Mouse (Mus musculus) myocyte (in vitro differentiated cells): ENCODE data around the gene Birc2. TPM values are rescaled to one million over a fixed set of nuclear protein-coding genes. Genes with fewer than 3 reads are reported as not detected.
A peak's percentile ranks its signal among the peaks of the same experiment; 100 is the strongest.

Source experiments
- H3K27me3 ChIP-seq: one replicate; pipeline ENCODE4 v1.6.1; 2011; ENCODE audit not compliant: control insufficient read depth, insufficient read depth, insufficient read length
- H3K36me3 ChIP-seq: one replicate; pipeline ENCODE4 v1.6.1; 2011; ENCODE audit not compliant: control insufficient read depth, insufficient read depth
- H3K4me2 ChIP-seq: one replicate; pipeline ENCODE4 v1.6.1; 2011; ENCODE audit warnings: low read depth, control low read depth
- H3K4me3 ChIP-seq: one replicate; pipeline ENCODE4 v1.5.1; 2011; ENCODE audit warnings: mild to moderate bottlenecking, control low read depth, moderate library complexity
- H3K79me2 ChIP-seq: one replicate; pipeline ENCODE4 v1.6.1; 2011; ENCODE audit not compliant: control insufficient read depth, insufficient read depth
- H3ac ChIP-seq: one replicate; pipeline ENCODE4 v1.6.1; 2011; ENCODE audit not compliant: control insufficient read depth, insufficient read length
- CEBPB ChIP-seq: IDR thresholded peaks from 2 replicates; pipeline ENCODE4 v1.6.1; 2011; ENCODE audit warnings: mild to moderate bottlenecking, moderate library complexity; ENCODE audit not compliant: poor library complexity, insufficient read depth, severe bottlenecking
- E2F4 ChIP-seq: IDR thresholded peaks from one replicate; pipeline ENCODE4 v1.6.1; 2011; ENCODE audit warnings: mild to moderate bottlenecking, control low read depth, moderate library complexity; ENCODE audit not compliant: insufficient read depth
- MAX ChIP-seq: IDR thresholded peaks from one replicate; pipeline ENCODE4 v1.6.1; 2011; ENCODE audit warnings: low read depth, mild to moderate bottlenecking, control low read depth
- MYOD1 ChIP-seq, 3 experiments: IDR thresholded peaks; one replicate each; pipeline ENCODE4 v1.6.1; 2011; ENCODE audit warnings: control low read depth in 2 of 3, low read depth in 2 of 3, mild to moderate bottlenecking in 2 of 3, moderate library complexity in 1 of 3; ENCODE audit not compliant: insufficient read length in 2 of 3, control insufficient read depth in 1 of 3
- MYOG ChIP-seq, 3 experiments: IDR thresholded peaks; one replicate each; pipeline ENCODE4 v1.6.1; 2011; ENCODE audit warnings: control low read depth in 2 of 3, low read depth in 2 of 3, mild to moderate bottlenecking in 2 of 3; ENCODE audit not compliant: insufficient read length in 2 of 3, control insufficient read depth in 1 of 3, insufficient read depth in 1 of 3
- POLR2A ChIP-seq: IDR thresholded peaks from one replicate; pipeline ENCODE4 v1.6.1; 2011; ENCODE audit warnings: low read depth, mild to moderate bottlenecking, control low read depth, moderate library complexity; ENCODE audit not compliant: insufficient read length
- POLR2AphosphoS2 ChIP-seq: IDR thresholded peaks from one replicate; pipeline ENCODE4 v1.6.1; 2011; ENCODE audit warnings: low read depth, control low read depth; ENCODE audit not compliant: insufficient read length
- REST ChIP-seq: IDR thresholded peaks from one replicate; pipeline ENCODE4 v1.6.1; 2011; ENCODE audit warnings: mild to moderate bottlenecking, control low read depth, moderate library complexity; ENCODE audit not compliant: insufficient read depth, insufficient read length
- SRF ChIP-seq: IDR thresholded peaks from one replicate; pipeline ENCODE4 v1.6.1; 2011; ENCODE audit warnings: low read depth; ENCODE audit not compliant: control insufficient read depth, insufficient read length
- TCF12 ChIP-seq: IDR thresholded peaks from one replicate; pipeline ENCODE4 v1.6.1; 2011; ENCODE audit warnings: mild to moderate bottlenecking, control low read depth; ENCODE audit not compliant: poor library complexity, insufficient read depth, severe bottlenecking
- TCF3 ChIP-seq: IDR thresholded peaks from one replicate; pipeline ENCODE4 v1.6.1; 2011; ENCODE audit warnings: low read depth, control low read depth; ENCODE audit not compliant: insufficient read length
- USF1 ChIP-seq: IDR thresholded peaks from one replicate; pipeline ENCODE4 v1.6.1; 2011; ENCODE audit warnings: low read depth, mild to moderate bottlenecking, control low read depth, moderate library complexity
- polyA plus RNA-seq: library from polyadenylated mRNA; unstranded; fragments of >200 nt; fragmentation: generic; extraction: Trizol; gene quantifications from one replicate; pipeline ENCODE4 v1.2.1, GENCODE M21; 2012; ENCODE audit warnings: missing spikeins

Gene Birc2
- polyA plus RNA-seq, 1 experiment, result 6.3 TPM

DNA sequence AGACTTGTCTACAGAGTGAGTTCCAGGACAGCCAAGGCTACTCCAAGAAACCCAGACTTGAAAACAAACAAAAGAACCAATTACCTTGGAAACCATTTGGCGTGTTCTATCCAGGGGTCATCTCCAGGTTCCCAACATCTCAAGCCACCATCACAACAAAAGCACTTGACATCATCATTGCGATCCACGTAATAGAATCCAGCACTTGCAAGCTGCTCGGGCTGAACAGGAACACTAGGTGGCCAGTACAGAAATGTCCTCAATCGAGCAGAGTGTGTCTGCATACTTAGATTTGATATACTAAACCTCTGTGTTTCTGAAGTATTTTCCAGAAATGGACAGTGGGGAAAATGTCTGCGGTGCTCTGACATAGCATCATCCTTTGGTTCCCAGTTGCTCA, 3.4 kb downstream of the Birc2 start:
- Histone ChIP-seq H3K36me3 (peaks cover 8% of the 10 kb centered on the region), H3K27me3 (no peaks in the 10 kb centered on the region), H3K4me2 (peak overlapping the region; percentile 55), H3ac (no peak overlapping the region), H3K79me2 (peaks cover 55% of the 10 kb centered on the region), H3K4me3 (no peak overlapping the region)
- TF ChIP-seq REST (no peak), E2F4 (no peak), MAX (no peak), POLR2A (no peak), USF1 (no peak), CEBPB (no peak), TCF12 (no peak), SRF (no peak), MYOG (IDR thresholded peaks at IDR 0.05; ENCODE audit: control insufficient read depth in 1 of 3, insufficient read depth in 1 of 3, insufficient read length in 2 of 3, low read depth in 2 of 3) (no peak), MYOD1 (IDR thresholded peaks at IDR 0.05; ENCODE audit: control insufficient read depth in 1 of 3, insufficient read length in 2 of 3, low read depth in 2 of 3) (no peak), POLR2AphosphoS2 (no peak), TCF3 (no peak)

- TF ChIP-seq TCF12, result no peak
- TF ChIP-seq REST, result no peak
- TF ChIP-seq E2F4, result no peak
- no peak for TF ChIP-seq SRF
- no peak for TF ChIP-seq CEBPB
- TF ChIP-seq POLR2A, result no peak
- TF ChIP-seq USF1, result no peak
- Histone ChIP-seq H3K4me3 (no peak overlapping the region), H3K4me2 (no peak overlapping the region), H3K36me3 (peaks cover 8% of the 10 kb centered on the region), H3ac (no peak overlapping the region), H3K27me3 (no peaks in the 10 kb centered on the region), H3K79me2 (peaks cover 59% of the 10 kb centered on the region)
Observed at GRCm38 (mm10) chr9:7829531-7830528, 7.0 kb downstream of the Birc2 start.

DNA sequence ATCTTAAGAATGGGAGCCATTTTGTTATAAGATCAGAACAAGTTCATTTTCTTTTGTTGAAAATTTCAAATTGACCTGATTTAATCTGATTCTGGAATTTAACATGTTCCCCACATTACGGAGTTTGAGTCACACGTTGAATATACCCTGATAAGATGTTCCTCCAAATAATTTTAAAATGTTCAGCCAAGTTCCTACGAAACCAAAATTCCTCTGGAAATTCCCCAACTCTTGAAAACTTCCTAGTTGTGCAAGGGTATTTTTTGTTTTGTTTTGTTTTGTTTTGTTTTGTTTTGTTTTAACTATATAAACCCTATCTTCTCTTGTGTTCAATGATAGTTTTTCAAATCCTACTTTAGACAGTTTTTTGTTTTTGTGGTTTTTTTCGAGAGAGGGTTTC, 8.2 kb downstream of the Birc2 start:
- Histone ChIP-seq H3K36me3 (peaks cover 5% of the 10 kb centered on the region), H3ac (no peak overlapping the region), H3K27me3 (no peaks in the 10 kb centered on the region), H3K4me2 (no peak overlapping the region), H3K4me3 (no peak overlapping the region), H3K79me2 (peaks cover 57% of the 10 kb centered on the region)
- TF ChIP-seq SRF (no peak), MYOD1 (IDR thresholded peaks at IDR 0.05; ENCODE audit: control insufficient read depth in 1 of 3, insufficient read length in 2 of 3, low read depth in 2 of 3) (no peak), POLR2A (no peak), REST (no peak)

- Histone ChIP-seq H3ac (no peak overlapping the region), H3K36me3 (peaks cover 10% of the 10 kb centered on the region)
Observed at GRCm38 (mm10) chr9:7824916-7825315, 11.9 kb downstream of the Birc2 start.

GRCm38 (mm10) chr9:7822758-7823157, 14.1 kb downstream of the Birc2 start:
- no peak overlapping the region for H3K4me3 ChIP-seq
- TF ChIP-seq E2F4 (no peak), POLR2A (no peak), USF1 (no peak), SRF (no peak), MAX (no peak), MYOD1 (IDR thresholded peaks at IDR 0.05; ENCODE audit: control insufficient read depth in 1 of 3, insufficient read length in 2 of 3, low read depth in 2 of 3) (no peak), TCF3 (no peak), TCF12 (no peak), POLR2AphosphoS2 (no peak), MYOG (IDR thresholded peaks at IDR 0.05; ENCODE audit: control insufficient read depth in 1 of 3, insufficient read depth in 1 of 3, insufficient read length in 2 of 3, low read depth in 2 of 3) (no peak), CEBPB (no peak), REST (no peak)
- no peak overlapping the region for H3K4me2 ChIP-seq
- H3K79me2 ChIP-seq, result peaks cover 13% of the 10 kb centered on the region
- H3K36me3 ChIP-seq, result peaks cover 29% of the 10 kb centered on the region
- no peak overlapping the region for H3ac ChIP-seq
- no peaks in the 10 kb centered on the region for H3K27me3 ChIP-seq

More at GRCm38 (mm10) chr9:7824916-7825315, 11.9 kb downstream of the Birc2 start:
- Histone ChIP-seq H3K79me2 (peaks cover 29% of the 10 kb centered on the region), H3K27me3 (no peaks in the 10 kb centered on the region), H3K4me2 (no peak overlapping the region), H3K4me3 (no peak overlapping the region)
- TF ChIP-seq CEBPB, result no peak
- no peak for TF ChIP-seq SRF
- TF ChIP-seq TCF3, result no peak
